Mouse (Mus musculus): ENCODE data around the gene Kcnk6. TPM values are rescaled to one million over a fixed set of nuclear protein-coding genes. Genes with fewer than 3 reads are reported as not detected.
A peak's percentile ranks its signal among the peaks of the same experiment; 100 is the strongest.

Kcnk6 gene
- 2.3 and 2.8 TPM in 2 replicates for total RNA-seq (2017)

DNA sequence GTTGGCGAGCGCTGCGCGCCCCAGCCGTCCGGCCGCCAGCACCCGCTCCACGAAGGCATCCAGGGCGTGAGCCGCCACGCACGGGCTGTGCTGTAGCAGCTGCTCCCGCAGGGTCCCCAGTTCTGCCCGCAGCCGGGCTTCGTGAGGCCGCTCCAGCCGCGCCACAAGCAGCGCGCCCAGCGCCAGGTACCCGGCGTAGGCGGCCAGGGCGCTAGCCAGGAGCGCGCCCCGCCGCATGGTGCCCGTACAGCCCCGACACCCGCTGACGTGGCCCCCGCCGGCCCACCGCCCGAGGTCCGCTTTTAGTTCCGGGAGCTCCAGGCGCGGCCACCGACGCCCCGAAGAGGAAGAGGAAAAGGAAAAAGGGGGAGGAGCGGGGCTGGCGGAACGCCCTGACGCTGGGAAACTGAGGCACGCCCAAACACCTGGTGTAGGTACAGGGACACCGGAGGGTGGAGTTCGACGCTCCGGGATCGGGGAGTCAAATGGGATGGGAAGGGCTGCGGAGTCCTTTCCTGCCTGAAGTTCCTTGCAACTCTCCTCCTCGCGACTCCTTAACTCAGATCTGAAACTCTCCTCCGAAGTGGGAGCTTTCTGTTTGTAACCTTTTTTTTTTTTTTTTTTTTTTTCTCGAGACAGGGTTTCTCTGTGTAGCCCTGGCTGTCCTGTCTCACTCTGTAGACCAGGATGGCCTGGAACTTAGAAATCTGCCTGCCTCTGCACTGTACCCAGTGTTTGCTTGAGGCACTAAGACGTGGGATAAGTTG, at the start of gene Kcnk6:
TSS of gene Kcnk6 (minus strand) at position 269 of the 767 bp plus-strand sequence.
- ATAC-seq (replicated peaks in 1 of 2; ENCODE audit: insufficient read depth in 1 of 2, low FRiP score in 2 of 2, low TSS enrichment in 1 of 2, low read depth in 1 of 2, poor library complexity in 2 of 2, severe bottlenecking in 2 of 2), result peak; percentile 38 to 59; a peak in 3 of 4 replicates

DNA sequence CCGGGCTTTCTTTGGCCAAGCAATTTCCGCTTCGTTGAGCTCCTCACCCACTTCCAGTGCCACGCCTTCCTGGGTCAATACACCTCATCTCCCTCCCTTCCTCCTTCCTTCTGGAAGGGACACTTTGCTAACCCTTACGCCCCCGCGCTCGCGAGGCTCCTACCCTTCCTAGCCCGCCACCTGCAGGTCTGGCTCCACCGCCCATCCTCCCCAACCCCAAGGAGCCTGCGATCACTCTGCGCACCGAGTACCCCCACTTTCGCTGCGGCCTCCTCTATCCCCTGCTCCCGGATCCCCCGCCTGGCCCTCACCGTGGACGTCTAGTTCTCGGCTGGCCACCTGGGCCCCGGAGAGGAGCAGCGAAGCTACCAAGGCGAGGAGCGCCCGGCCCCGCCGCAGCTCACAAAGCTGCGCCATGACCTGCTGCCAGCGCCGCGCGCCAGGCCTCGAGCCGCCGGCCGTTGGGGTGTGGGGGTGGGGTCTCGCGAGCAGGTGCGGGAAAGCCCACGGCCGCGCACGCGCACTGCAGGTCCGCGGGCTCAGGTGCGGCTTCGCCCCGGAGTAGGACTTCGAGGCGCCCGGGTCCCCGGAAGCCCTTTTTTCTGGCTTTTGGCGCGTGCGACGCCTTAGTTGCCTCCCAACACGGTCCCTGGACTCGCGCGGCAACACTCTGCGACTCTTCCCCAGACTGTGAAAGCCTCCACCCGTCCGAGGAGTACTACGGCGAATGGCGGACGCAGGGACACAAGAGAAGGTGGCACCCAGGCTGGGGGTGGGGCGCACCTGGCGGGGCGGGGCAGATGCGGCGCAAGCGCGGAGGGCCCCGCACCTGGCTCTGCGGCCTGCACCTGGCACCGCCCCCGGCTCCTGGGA, 49.1 kb upstream of the Kcnk6 start, which contains the start of gene Spint2:
TSS of gene Spint2 (minus strand) at position 712 of the 873 bp plus-strand sequence.
- ATAC-seq (replicated peaks in 1 of 2; ENCODE audit: insufficient read depth in 1 of 2, low FRiP score in 2 of 2, low TSS enrichment in 1 of 2, low read depth in 1 of 2, poor library complexity in 2 of 2, severe bottlenecking in 2 of 2), result peak; percentile 60 to 66

DNA sequence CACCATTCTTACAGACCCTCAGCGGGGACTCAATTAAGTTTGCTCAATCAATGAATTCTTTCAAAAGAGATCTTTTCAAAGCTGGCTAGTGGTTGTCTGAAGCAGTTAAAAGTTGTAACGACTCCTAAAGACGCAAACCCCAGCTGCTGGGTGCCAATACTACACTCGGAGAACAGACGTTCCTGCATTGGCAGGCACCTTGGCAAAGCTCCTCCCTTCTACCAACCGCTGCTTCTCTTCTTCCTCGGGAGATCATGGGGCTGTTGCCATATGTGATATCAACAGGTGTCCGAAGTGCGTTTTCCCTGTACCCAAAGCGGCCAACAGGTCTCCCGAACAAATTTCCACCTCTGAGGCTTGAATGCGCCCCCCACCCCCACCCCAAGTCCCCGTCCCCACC, 48.5 kb upstream of the Kcnk6 start:
- ATAC-seq (replicated peaks in 1 of 2; ENCODE audit: insufficient read depth in 1 of 2, low FRiP score in 2 of 2, low TSS enrichment in 1 of 2, low read depth in 1 of 2, poor library complexity in 2 of 2, severe bottlenecking in 2 of 2), result peak in 1 of 2 experiments; percentile 55; a peak in 1 of 4 replicates

DNA sequence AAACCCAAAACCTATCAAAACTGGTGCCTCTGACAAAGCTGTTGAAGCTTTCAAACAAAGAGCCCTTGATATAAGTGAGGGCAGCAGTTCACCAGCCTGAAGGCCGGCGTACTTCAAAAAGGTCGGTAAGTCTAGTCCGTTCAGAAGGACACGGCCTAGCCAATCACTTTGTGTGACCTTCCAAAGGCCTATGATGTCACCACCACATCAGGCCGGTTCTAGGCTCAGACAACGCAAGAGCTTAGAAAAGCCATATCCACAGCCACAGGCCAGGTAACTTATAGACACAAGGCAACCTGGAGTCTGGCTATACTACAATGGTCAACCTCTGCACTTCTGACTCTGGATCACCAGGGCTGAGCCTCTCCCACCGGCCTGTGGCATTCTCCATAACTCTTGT, 47.6 kb upstream of the Kcnk6 start:
- ATAC-seq (replicated peaks in 1 of 2; ENCODE audit: insufficient read depth in 1 of 2, low FRiP score in 2 of 2, low TSS enrichment in 1 of 2, low read depth in 1 of 2, poor library complexity in 2 of 2, severe bottlenecking in 2 of 2), result no peak

DNA sequence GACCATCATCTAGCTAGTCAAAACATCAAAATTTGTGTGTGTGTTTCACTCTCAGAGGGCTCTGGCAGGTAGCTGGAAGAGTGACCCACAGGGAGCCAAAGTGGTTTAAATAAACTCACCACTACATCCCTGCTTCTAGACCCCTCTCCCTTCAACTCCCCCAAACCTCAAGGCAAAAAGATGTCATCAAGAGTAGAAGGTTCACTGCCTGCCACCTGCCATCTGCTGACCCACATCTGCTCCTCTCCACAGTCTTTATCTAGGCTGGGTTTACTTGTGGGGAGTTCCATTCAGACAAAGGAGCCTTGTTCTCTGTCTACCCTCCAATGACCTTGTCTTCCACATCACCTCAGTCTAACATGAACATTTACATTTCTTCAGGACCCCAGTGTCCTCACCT, 46.9 kb upstream of the Kcnk6 start:
- no peak for ATAC-seq (replicated peaks in 1 of 2; ENCODE audit: insufficient read depth in 1 of 2, low FRiP score in 2 of 2, low TSS enrichment in 1 of 2, low read depth in 1 of 2, poor library complexity in 2 of 2, severe bottlenecking in 2 of 2)

DNA sequence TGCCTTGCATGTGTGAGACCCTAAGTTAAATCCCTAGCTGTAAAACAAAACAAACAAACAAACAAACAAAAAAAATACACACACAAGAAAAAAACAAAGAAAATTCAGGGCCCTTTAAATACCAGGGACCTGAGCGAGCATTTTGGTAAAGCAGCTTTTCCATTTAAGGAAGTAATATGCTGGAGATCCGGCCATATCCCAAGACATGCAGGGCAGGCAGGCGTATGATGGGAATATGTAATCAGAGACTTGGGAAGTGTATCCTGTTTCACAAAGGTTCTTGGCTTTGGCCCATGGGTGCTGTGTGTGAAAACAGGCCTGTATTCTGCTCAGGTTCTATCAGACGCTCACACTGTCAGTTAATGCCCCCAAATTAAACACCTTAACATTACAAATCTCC, 45.2 kb upstream of the Kcnk6 start:
- no peak for ATAC-seq (replicated peaks in 1 of 2; ENCODE audit: insufficient read depth in 1 of 2, low FRiP score in 2 of 2, low TSS enrichment in 1 of 2, low read depth in 1 of 2, poor library complexity in 2 of 2, severe bottlenecking in 2 of 2)

DNA sequence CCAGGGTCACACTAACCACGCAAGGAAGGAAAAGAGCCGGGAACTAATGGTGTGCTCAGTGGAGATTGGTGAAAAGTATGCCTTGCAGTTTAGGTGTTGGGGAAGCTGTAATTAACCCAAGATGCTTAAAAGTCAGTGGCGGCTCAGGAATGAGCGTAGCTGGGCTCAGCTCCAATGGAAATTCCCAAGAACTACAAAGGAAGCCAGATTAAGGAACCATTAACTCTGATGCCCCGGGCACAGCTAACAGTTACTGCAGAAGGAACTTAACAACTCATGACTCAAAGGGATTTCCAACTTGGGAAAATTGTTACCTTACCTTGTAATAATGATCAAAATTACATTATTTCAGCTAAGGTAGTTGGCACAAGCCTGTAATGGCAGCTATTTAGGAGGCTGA, 44.4 kb upstream of the Kcnk6 start:
- no peak for ATAC-seq (replicated peaks in 1 of 2; ENCODE audit: insufficient read depth in 1 of 2, low FRiP score in 2 of 2, low TSS enrichment in 1 of 2, low read depth in 1 of 2, poor library complexity in 2 of 2, severe bottlenecking in 2 of 2)

DNA sequence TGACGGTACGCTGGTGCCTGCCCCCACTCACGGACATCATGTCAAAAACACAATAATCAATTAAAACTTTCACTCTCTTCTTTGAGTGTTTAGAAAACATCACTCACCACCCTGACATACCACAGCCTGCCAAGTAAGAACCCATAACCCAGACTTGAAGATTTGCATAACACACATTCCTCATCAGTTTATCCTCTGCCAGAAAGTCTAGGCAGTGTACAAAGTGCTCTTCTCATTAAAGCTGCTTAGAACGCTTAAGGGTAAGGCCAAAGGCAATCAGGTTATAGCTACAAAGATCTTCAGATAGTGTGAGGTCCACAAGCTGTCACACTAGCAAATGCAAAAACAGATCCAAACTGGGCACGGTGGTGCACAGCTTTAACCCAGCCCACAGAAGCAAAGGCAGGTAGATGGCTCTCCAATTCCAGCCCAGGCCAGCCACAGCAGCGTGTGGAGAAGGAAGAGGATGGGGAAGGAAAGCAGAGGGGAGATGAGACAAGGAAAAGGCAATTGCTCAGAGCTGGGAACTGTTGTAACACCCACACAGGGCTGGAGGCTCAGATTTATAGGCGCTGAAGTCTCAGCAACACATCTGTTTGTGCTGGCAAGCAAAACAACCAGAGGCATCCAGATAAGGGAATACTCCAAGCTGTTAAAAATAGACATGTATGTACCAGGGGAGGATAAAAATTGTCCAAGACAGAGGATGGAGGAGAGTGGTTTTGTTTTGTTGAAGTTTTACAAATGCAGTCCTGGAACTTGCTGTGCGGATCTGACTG, 39.6 kb upstream of the Kcnk6 start:
- no peak for ATAC-seq (replicated peaks in 1 of 2; ENCODE audit: insufficient read depth in 1 of 2, low FRiP score in 2 of 2, low TSS enrichment in 1 of 2, low read depth in 1 of 2, poor library complexity in 2 of 2, severe bottlenecking in 2 of 2)

DNA sequence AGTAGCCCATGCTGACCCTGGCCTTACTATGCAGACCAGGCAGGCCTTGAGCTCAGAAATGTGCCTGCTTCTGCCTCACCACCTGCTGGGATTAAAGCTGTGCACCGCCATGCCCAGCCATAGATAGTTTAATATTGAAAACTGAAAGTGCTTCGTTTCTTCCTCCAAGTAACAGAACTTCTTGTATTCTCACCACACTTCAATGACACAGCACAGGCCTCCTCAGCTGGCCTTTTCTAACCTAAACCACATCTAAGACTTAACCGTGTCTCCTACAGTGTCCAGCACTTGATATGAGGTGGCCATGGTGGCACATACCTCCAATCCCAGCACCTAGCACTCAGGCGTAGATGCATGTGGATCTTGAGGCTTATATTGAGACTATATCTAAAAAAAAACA, 38.1 kb upstream of the Kcnk6 start:
- peak in 1 of 2 experiments; percentile 53; a peak in 2 of 4 replicates for ATAC-seq (replicated peaks in 1 of 2; ENCODE audit: insufficient read depth in 1 of 2, low FRiP score in 2 of 2, low TSS enrichment in 1 of 2, low read depth in 1 of 2, poor library complexity in 2 of 2, severe bottlenecking in 2 of 2)

DNA sequence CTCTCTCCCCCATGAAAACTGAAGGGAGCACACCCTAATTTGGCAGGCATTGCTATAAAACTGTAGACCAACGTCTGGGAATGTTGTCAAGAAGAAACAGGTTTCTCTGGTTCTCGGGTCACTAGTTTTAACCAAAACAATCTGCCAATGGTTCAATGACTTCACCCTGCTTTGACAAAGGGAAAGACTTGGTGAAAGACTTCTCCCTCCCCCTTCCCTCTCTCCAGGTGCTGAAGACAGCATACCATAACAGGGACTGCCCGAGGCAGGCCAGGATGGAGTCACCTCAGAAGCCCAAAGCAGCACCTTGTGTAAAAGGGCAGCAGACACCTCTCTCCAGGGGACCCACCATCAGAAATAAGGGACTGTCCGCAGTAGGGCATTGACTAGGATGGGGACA, 34.6 kb upstream of the Kcnk6 start:
- no peak for ATAC-seq (replicated peaks in 1 of 2; ENCODE audit: insufficient read depth in 1 of 2, low FRiP score in 2 of 2, low TSS enrichment in 1 of 2, low read depth in 1 of 2, poor library complexity in 2 of 2, severe bottlenecking in 2 of 2)

DNA sequence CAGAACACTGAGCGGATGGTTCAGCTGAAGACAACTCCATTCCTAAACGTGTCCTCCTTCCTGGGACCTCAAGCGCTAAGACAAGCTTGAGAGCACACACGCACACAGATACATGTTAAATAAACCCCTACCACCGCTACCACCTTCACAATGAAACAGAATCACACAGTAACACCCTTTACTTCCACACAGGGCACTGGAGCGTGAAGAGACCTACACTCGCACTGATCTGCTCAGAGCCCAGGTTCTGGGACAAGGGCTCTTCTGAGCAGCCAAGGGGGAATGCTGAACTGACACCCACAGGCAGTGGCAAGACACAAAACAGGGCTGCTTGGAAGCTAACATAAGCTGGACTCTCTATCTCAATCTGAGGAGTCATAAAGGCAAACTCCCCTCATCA, 33.3 kb upstream of the Kcnk6 start:
- ATAC-seq (replicated peaks in 1 of 2; ENCODE audit: insufficient read depth in 1 of 2, low FRiP score in 2 of 2, low TSS enrichment in 1 of 2, low read depth in 1 of 2, poor library complexity in 2 of 2, severe bottlenecking in 2 of 2), result no peak

DNA sequence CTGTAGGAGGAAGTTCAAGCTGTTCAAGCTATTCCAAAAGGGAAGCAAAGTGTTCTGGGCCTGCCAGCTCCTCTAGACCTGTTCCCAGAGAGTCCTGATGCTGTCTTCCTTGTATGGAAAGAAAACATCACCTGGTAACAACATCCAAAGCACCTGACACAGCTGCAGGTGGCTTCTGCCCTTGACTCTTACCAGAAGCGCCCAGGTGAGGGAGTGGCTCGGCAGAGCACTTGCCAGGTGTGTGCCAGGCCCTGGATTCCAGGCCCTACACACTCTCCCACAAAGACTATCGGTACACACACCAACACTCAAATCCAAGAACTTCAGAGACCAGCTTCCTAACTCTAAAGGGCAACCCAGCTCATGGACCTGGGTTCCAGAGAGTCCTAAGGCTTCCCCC, 31.5 kb upstream of the Kcnk6 start:
- no peak for ATAC-seq (replicated peaks in 1 of 2; ENCODE audit: insufficient read depth in 1 of 2, low FRiP score in 2 of 2, low TSS enrichment in 1 of 2, low read depth in 1 of 2, poor library complexity in 2 of 2, severe bottlenecking in 2 of 2)

DNA sequence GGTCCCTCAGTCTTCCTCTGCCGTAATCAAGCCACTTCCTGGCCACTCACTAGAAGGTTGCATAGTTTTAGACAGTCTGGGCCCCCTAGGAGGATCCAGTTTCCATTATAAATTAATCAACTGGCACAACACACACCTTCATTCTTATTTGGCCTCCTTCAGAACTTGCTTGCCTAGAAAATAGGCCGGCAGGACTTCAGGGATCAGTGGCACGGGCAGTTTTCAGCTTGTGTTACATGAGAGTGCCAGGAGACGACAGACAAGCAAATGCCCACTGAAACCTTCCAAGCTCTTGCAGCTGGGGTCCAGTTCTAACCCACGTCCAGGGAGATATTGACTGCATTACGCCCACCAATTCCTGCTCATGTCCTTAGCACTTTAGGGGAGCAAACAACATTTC, 29.8 kb upstream of the Kcnk6 start:
- ATAC-seq (replicated peaks in 1 of 2; ENCODE audit: insufficient read depth in 1 of 2, low FRiP score in 2 of 2, low TSS enrichment in 1 of 2, low read depth in 1 of 2, poor library complexity in 2 of 2, severe bottlenecking in 2 of 2), result no peak

DNA sequence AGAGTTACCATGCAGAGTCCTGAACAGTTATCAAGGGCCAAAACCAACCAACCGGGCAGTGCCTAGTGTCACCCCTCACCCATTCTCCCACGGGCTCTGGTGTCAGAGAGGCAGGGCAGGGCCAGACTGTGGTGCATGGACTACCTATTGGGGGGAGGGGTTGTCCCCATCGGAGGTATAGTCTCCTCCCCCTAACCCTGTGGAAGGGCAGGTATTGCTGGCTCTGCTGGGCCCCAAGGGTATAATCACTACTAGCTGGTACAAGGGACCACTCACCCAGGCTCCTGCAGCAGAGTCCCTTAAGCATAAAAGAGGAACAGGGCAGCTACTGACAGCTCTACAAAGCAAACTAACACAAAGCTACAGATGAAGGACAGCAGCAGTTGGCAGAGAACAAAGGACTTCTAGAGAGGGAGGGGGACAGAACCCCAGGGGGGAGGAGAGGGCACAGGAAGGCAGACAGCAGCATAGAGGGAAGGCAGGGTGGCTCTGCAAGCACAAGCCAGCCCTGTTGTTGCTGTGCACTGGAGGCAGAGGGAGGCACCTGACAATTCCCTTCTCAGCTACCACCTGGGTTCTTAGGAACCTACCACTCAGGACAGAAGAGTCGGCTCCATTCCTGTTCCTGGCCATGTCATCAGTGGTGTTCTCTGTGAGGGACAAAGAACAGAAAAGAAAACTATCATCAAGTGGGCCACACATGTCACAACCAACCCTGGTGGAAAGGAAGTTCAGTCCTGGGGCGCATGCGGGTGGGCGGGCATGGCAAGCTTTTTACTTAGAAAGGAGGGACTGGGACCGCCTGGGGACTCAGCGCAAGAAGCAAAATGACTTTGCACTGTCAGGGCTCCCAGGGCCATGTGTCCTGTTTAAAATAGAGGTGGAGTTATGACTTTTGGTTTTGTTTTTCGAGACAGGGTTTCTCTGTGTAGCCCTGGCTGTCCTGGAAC, 27.7 kb upstream of the Kcnk6 start:
- no peak for ATAC-seq (replicated peaks in 1 of 2; ENCODE audit: insufficient read depth in 1 of 2, low FRiP score in 2 of 2, low TSS enrichment in 1 of 2, low read depth in 1 of 2, poor library complexity in 2 of 2, severe bottlenecking in 2 of 2)

DNA sequence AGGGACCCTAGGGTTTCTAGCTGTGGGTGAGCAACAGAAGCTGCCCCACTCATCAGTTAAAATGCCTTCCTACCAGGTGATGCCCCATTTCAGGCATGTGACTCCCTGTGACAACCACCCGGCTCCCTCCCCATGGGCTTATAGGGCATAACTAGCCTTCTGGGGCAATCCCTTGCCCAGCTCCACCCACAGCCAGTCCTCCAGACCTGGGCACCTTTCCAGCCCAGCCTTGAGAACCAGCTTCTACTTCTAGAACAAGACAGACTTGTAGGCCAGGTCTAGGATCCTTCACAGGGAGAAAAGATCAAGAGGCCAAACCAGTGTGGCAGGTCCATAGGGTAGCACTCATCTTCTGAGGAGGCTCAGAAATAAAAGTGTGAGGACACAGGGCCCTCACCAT, 25.1 kb upstream of the Kcnk6 start:
- ATAC-seq (replicated peaks in 1 of 2; ENCODE audit: insufficient read depth in 1 of 2, low FRiP score in 2 of 2, low TSS enrichment in 1 of 2, low read depth in 1 of 2, poor library complexity in 2 of 2, severe bottlenecking in 2 of 2), result no peak

DNA sequence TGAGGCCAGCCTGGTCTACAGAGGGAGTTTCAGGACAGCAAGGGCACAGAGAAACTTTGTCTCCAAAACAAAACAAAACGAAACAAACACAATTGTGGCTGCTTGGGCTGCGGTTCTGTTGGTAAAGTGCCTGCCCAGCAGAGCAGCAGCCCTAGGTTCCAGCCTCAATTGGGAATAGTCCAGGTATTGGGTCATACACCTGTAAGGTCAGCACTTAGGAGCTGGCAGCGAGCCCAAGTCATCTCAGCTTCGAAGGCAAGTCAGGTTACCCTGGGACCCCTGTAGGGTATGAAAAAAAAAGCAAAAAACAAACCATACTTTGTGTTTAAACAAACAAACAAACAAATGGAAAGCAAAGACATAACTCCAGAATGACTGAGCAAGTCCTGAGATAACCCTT, 23.6 kb upstream of the Kcnk6 start:
- ATAC-seq (replicated peaks in 1 of 2; ENCODE audit: insufficient read depth in 1 of 2, low FRiP score in 2 of 2, low TSS enrichment in 1 of 2, low read depth in 1 of 2, poor library complexity in 2 of 2, severe bottlenecking in 2 of 2), result no peak

DNA sequence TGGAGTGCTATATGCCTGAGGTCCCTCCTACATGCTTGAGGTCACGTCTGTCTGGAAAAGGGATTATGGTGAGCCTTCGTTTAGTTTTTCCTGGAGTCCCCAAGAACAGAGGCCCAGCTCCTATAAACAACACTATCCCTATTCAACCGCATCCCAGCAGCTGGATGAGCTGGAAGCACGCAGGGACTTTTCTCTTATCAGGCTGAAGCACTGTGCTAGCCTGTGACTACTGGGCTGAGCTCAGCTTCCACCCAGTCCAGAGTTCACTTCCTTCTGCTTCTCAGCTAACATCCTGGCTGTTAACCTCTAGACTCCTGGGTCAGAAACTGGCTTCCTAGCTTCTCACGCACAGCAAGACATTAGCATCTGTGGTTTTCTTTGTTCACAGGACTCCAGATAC, 21.5 kb upstream of the Kcnk6 start:
- ATAC-seq (replicated peaks in 1 of 2; ENCODE audit: insufficient read depth in 1 of 2, low FRiP score in 2 of 2, low TSS enrichment in 1 of 2, low read depth in 1 of 2, poor library complexity in 2 of 2, severe bottlenecking in 2 of 2), result peak; percentile 51 to 72
